Mouse (Mus musculus) retina, postnatal 7 days (tissue): ENCODE measurements around the gene Olfr1029.
"Not testable (repeated sequence)": the region's sequence is repeated elsewhere in the genome, so short reads cannot be mapped to it uniquely, and the experiment has no call there.

Source experiments
- DNase-seq: peaks from one replicate; pipeline ENCODE4 v3.0.0-alpha.2; 2012; ENCODE audit warnings: low read depth, low spot score

Olfr1029 gene

DNA sequence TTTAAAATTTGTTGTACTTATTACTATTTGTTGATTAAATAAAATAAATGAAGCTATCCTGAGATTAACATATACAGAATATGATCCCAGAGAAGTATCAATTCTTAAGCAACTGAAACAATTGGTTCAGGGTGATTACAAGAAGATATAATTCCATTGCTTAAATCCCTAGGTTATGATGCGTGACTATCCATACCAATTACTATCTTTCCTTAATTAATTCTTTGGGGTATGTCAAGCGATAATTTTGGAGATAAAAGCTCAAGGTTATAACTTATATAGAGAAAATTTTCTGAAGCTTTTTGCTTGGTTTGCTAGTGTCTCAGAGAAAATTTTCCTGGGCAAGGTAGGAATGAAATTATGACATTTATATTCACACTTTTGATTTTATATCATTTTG, at the start of gene Olfr1029:
TSS of gene Olfr1029 (plus strand) at position 301 of the 400 bp plus-strand sequence.
- DNase-seq, result no peak

DNA sequence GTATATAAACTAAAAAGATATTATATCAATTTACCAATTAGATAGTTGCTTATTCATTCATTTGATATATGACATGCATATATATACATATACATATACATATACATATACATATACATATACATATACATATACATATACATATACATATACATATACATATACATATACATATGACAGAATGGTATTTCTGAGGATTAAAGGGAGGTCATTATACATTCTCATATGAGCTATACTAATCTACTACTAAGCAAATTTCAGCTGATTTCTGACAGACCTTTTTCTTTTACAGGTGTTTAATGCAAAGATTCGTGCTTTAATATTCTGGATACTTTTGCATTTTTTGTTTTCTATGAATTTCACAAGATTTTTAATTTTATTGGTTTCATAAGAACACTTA, 23.6 kb upstream of the Olfr1029 start, which contains the start of gene Olfr1028:
TSS of gene Olfr1028 (plus strand) at position 301 of the 400 bp plus-strand sequence.
- DNase-seq, result no peak

DNA sequence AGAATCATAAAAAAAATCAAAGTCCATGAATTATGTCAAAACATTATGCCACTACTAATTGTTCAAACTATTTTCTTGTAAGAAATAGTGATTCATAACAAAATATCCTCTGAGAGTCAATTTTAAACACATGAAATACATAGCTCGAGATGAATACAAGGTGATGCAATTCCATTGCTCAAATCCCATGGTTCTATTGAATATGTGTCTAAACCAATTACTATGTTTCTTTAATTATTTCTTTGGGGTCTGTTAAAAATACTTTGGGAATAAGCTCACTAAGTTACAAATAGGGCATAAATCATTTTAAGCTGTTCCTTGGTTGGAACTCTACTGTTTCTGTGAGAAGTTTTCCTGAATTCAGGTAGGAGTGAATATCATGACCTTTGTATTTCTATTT, 5.3 kb downstream of the Olfr1029 start, which contains the start of gene Olfr1030:
TSS of gene Olfr1030 (plus strand) at position 301 of the 400 bp plus-strand sequence.
- DNase-seq, result no peak

DNA sequence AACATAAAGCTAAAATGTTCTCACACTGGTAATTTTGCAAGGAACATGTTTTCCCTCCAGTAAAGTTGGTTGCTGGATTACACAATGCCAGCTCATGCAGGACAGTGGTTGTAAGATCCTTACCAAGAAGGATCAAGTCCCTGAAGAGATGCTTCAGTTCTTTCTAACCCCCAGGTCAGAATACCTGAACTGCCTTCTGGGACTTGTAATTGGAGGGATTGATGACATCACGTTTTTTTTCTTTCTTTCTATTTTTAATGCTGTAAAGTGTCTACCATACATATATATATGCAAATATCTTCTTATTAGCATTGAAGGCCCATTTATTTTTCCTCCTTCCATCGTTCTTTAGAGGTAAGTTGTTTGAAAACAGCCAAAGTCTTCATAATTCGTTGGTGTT, 16.3 kb downstream of the Olfr1029 start, which contains the start of gene Olfr1031:
TSS of gene Olfr1031 (plus strand) at position 301 of the 400 bp plus-strand sequence.
- DNase-seq, result no peak

DNA sequence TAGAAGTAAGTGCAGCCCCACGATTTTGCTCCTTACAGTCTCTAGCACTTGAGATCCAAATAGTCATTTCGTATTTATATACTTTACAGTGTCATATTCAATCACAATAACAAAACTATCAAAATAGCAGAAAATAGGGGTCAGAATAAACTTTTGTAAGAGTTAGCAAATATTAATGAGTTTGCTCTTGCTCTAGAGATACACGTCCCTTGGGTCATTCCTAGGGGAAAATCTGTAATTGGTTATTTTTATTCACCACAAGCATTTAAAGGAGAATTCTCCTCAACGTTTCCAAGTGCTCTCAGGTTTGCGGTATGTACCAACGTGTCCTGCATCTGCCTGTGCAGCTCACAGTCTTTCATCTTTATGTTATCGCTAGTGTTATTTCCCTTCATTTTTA, 31.5 kb downstream of the Olfr1029 start, which contains the start of gene Olfr1032:
TSS of gene Olfr1032 (plus strand) at position 301 of the 400 bp plus-strand sequence.
- no peak for DNase-seq

DNA sequence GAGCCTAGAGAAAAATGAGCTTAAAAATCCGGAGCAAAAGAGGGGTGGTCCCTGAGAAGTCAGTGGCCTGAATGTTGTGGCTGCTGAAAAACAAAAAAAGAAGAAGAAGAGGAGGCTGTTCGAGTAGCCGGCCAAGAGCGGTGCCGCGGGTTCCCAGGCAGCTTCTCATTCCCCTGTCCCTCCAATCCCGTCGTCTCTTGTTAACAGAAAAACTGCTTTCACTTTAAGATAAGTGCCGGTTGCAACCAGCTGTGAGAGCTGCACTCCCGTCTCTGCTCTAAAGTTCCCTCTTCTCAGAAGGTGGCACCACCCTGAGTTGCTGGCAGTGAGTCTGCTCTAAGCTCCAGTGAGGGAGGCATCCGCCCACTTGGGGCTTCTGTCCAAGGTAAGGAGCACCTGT, 46.7 kb downstream of the Olfr1029 start, which contains the start of gene Olfr1033:
TSS of gene Olfr1033 (plus strand) at position 228 of the 400 bp plus-strand sequence.
- not testable (repeated sequence) for DNase-seq

DNA sequence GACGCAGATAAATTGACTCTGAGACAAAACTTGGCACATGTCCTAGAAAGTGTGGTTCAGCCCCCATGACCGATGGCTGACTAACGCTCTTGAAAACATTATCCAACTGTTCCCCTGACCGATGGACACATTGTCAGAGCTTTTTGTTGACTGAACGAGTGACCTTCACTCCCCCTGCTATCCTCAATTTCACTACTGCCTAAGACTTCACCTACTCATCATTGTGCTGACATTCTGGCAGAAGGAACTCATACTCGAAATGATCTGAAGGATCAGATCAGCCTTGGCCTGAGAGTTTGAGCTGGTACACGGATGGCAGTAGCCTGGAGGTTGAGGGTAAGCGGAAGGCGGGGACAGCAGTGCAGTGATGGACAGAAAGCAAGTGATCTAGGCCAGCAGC, 47.8 kb downstream of the Olfr1029 start:
- not testable (repeated sequence) for DNase-seq
